Mouse (Mus musculus) 416B (cell line): ENCODE measurements around the gene Sdad1.
A peak's percentile ranks its signal among the peaks of the same experiment; 100 is the strongest.

ENCODE experiments used
- DNase-seq: peaks from one replicate; pipeline ENCODE4 v3.0.0; 2011; ENCODE audit warnings: low read depth

The Sdad1 gene

GRCm38 (mm10) chr5:92312046-92312715 lies 1.9 kb upstream of the Sdad1 start:
- peak; percentile 94 for DNase-seq

GRCm38 (mm10) chr5:92304291-92304690 lies 6.0 kb downstream of the Sdad1 start:
- no peak for DNase-seq

GRCm38 (mm10) chr5:92302149-92302840 lies 8.0 kb downstream of the Sdad1 start:
- no peak for DNase-seq

GRCm38 (mm10) chr5:92294525-92294924 lies 15.8 kb downstream of the Sdad1 start:
- no peak for DNase-seq

GRCm38 (mm10) chr5:92291652-92292414 lies 18.4 kb downstream of the Sdad1 start:
- no peak for DNase-seq

- no peak for DNase-seq
Measured at GRCm38 (mm10) chr5:92287840-92288239, 22.4 kb downstream of the Sdad1 start.

- peak; percentile 55 for DNase-seq
Measured at GRCm38 (mm10) chr5:92283107-92283506, 27.2 kb downstream of the Sdad1 start.

GRCm38 (mm10) chr5:92282571-92282970 lies 27.7 kb downstream of the Sdad1 start:
- no peak for DNase-seq

- DNase-seq, result peak; percentile 77
Measured at GRCm38 (mm10) chr5:92278942-92279537, 31.2 kb downstream of the Sdad1 start.

- DNase-seq, result peak; percentile 82
Measured at GRCm38 (mm10) chr5:92277437-92278394, 32.6 kb downstream of the Sdad1 start, which contains the start of gene Naaa. Gene Naaa (minus strand): TSS chr5:92278170.

- DNase-seq, result no peak
Measured at GRCm38 (mm10) chr5:92270496-92270895, 39.8 kb downstream of the Sdad1 start.

- no peak for DNase-seq
Measured at GRCm38 (mm10) chr5:92263761-92264359, 46.4 kb downstream of the Sdad1 start.

GRCm38 (mm10) chr5:92262646-92263045 lies 47.6 kb downstream of the Sdad1 start:
- peak; percentile 74 for DNase-seq

- DNase-seq, result no peak
Measured at GRCm38 (mm10) chr5:92256218-92256617, 54.1 kb downstream of the Sdad1 start, which contains the start of gene Ppef2. Gene Ppef2 (minus strand): TSS chr5:92256278.

GRCm38 (mm10) chr5:92254476-92254875 lies 55.8 kb downstream of the Sdad1 start:
- DNase-seq, result no peak

GRCm38 (mm10) chr5:92252797-92253343 lies 57.4 kb downstream of the Sdad1 start:
- no peak for DNase-seq

- no peak for DNase-seq
Measured at GRCm38 (mm10) chr5:92252031-92252430, 58.2 kb downstream of the Sdad1 start.

GRCm38 (mm10) chr5:92248614-92249013 lies 61.7 kb downstream of the Sdad1 start:
- DNase-seq, result no peak

GRCm38 (mm10) chr5:92245483-92245882 lies 64.8 kb downstream of the Sdad1 start:
- DNase-seq, result peak; percentile 93

GRCm38 (mm10) chr5:92244900-92245299 lies 65.4 kb downstream of the Sdad1 start:
- no peak for DNase-seq
